Mouse (Mus musculus) brown adipose tissue, adult 24 weeks (tissue): ENCODE measurements around the gene Dqx1. TPM values are rescaled to one million over a fixed set of nuclear protein-coding genes. Genes with fewer than 3 reads are reported as not detected.
A peak's percentile ranks its signal among the peaks of the same experiment; 100 is the strongest.

ENCODE experiments used
- H3K27ac ChIP-seq: fragments of 200-500 bp; replicated peaks from 2 replicates; pipeline ENCODE4 v1.5.1; 2012; ENCODE audit warnings: low read depth, mild to moderate bottlenecking, low read length
- H3K4me1 ChIP-seq: fragments of 200-500 bp; 2 replicates; pipeline ENCODE4 v1.6.1; 2012; ENCODE audit warnings: low read length, mixed read lengths; ENCODE audit not compliant: control insufficient read depth, insufficient read depth, insufficient read length
- H3K4me3 ChIP-seq: fragments of 200-500 bp; 2 replicates; pipeline ENCODE4 v1.5.1; 2012; ENCODE audit warnings: low read depth, mild to moderate bottlenecking, low read length, moderate library complexity; ENCODE audit not compliant: insufficient read depth
- polyA plus RNA-seq: library from polyadenylated mRNA; stranded (reverse); fragments of >200 nt; gene quantifications from 2 replicates; pipeline ENCODE4 v1.2.4, GENCODE M21; 2012; ENCODE audit not compliant: missing spikeins, insufficient read depth, insufficient read length

Dqx1 gene
- polyA plus RNA-seq, 1 experiment, result not detected

DNA sequence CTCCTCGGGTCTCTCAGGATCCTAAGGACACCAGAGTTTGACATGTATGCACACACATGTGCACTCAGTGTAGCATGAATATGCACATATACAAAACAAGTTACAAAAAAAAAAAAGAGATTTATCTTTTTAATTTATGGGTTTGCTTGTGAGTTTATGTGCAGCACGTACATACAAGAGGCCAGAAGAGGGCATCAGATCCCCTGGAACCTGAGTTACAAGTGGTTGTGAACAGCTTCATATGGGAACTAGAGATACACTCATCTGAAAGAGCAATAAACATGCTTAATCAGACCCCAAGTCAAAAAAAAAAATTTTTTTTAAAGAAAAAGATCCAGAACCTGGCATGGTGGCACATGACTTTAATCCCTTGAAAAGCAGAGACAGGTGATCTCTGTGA is 17.3 kb downstream of the Dqx1 start:
- no peak overlapping the region for H3K27ac ChIP-seq
- peaks cover 3% of the 10 kb centered on the region; the same call in 1 of the 2 replicates for H3K4me1 ChIP-seq
- no peak overlapping the region for H3K4me3 ChIP-seq

DNA sequence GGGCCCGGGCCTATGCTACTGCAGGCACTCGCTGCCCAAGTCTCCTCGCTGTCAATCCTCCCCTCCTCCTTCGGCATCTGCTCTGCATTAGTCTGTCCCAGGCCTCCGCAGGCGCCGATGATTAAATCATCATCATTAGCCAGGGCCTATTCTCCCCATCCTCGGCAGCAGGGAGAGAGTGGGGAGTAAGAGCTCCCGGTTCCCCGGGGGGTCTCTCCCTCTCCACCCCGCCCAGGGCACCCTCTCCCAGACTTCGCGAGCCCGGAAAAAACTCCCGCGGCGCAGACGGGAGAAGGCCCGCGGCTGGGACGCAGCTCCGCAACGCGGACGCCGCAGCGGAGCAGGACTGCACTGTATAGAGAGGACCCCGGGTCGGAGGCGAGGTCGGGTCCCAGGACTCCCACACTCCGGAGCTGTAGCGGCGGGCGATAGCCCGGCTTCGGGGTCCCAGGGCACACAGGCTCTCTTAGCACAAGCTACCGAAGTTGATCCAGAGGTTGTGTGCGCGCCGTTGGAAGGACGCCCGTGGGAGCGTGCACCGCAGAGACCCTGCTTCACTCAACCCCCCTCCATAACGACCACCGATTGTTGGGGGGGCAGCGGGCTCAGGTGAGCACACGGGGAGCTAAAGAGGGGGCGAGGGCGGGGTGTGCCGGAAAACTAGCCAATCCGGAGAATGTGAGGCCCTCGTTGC is 20.1 kb downstream of the Dqx1 start, which contains the start of gene Pcgf1:
TSS of gene Pcgf1 (plus strand) at position 240 of the 694 bp plus-strand sequence.
- peak within 1 kb of the TSS; percentile 90 for H3K4me3 ChIP-seq
- peaks cover 3% of the 10 kb centered on the region; the same call in 1 of the 2 replicates for H3K4me1 ChIP-seq
- peak within 1 kb of the TSS; percentile 98 for H3K27ac ChIP-seq

DNA sequence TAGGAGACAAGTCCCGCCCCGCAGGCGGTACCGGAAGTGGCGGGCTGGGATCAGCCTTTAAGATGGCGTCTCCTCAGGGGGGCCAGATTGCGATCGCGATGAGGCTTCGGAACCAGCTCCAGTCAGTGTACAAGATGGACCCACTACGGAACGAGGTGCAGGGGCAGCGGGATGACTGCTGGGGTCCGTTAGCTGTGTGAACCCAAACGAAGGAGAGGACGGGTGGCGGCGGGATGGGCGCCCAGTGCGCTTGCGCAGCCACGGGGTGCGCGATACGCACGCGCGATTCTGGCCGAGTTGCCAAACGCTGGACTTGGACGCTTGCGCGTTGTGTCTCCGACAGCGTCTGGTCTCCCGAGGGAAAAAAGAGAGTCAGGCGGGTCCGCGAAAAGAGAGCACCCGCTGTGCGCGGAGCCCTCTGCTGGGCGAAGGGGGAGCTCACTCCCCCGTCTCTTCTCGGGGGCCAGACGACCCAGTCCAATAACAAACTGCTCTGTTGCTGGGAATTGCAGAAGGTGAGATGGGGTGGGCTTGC is 20.7 kb downstream of the Dqx1 start:
- Histone ChIP-seq H3K4me3 (peak overlapping the region; percentile 90), H3K27ac (peak overlapping the region; percentile 98), H3K4me1 (peaks cover 3% of the 10 kb centered on the region; the same call in 1 of the 2 replicates)

DNA sequence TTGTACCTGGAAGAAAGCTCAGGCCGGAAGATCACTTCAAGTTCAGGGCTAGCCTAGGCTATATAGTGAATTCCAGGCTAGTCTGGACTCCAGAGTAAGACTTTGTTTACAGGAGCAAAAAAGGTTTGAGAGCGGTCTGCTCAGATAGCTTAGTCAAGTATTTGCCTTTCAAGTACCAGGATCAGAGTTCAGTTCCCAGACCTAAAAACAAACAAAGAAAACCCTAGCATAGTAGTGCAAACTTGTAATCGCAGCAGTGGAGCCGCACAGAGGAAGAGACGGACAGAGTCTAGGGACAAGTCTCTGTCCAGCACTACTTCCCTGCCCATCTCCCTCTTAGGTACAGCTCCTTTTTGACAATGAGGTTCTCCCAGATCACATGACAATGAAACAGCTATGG is 22.6 kb downstream of the Dqx1 start:
- Histone ChIP-seq H3K4me3 (no peak overlapping the region), H3K27ac (no peak overlapping the region), H3K4me1 (peaks cover 3% of the 10 kb centered on the region; the same call in 1 of the 2 replicates)

DNA sequence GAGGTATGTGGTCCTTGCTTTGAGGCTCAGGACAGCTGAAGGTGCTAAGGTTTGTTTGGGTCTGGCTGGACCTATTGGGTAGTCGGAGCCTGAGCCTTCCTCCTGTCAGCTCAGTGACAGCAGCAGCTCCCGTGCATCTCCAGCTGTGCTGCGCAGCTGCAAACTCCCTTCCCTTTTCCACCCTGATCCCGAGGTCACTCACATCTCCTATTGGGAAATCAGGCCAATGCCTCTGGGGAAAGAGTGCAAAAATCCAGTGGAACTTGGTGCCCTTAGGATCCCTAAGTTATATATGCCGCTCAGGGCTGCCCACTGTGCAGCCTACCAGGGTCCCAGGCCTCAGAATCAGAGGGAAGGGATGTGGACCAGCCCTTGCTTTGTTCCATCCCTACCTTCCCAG is 25.9 kb downstream of the Dqx1 start:
- Histone ChIP-seq H3K4me3 (no peak overlapping the region), H3K27ac (no peak overlapping the region), H3K4me1 (no peaks in the 10 kb centered on the region)

DNA sequence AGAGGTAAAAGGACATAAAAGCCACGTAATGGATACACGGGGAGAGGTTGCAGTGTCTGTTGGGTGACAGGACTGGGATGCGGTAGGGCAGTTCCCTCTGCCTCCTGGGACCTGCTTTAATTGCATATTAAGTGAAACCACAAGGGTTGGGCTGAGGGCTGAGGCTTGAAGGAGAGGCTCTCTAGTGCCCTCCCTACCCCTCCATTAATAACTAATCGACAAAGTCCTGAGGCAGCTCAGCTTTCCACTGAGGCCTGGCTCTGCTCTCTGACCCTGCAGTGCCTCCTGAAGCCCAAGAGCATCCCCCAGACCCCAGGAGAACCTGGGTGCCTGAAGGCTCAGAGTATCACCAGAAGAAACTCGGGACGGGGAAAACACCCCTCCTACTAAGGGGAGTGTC is 26.8 kb downstream of the Dqx1 start:
- no peak overlapping the region for H3K4me3 ChIP-seq
- no peaks in the 10 kb centered on the region for H3K4me1 ChIP-seq
- no peak overlapping the region for H3K27ac ChIP-seq

DNA sequence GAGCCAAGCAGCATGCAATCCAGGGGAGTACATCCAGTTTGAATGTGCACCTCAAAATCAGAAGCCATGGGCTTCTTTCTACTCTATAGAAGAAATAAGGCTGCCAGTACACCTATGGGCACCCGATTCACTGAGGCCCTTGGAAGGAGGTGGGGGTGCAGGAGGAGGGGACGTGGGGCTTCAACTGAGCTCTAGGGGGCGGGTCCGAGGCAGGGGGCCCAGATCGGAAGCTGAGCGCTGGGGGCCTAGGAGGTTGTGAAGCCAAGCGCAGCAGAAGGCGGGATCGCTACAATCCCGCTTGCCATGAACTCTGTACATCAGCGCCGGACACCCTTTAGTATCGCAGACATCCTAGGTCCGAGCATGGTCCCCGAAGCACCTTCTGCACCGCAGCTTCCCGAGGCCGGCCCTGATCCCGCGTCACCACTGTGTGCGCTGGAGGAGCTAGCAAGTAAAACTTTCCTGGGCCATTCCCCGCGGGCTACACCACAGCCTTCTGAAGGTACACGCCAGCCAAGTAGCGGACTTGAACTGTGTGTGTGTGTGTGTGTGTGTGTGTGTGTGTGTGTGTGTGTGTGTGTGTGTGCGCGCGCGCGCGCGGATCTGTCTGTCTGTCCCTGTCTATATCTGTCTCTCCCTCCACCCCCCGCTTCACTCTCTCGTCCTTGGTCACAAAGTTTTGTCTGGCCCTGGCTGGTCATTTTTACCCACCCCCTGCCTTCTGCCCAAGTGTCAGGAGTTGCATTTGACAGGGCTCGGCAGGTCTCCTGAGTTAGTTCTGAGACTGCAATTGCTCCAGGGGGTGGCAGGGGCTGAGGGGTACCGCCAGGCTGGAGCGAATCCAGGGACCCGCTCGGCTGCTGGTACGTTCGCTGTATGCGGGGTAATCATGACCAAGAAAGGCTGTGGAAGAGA is 28.7 kb downstream of the Dqx1 start, which contains the start of gene Lbx2:
TSS of gene Lbx2 (plus strand) at position 247 of the 915 bp plus-strand sequence.
- Histone ChIP-seq H3K4me3 (peak within 1 kb of the TSS; percentile 60), H3K4me1 (no peaks in the 10 kb centered on the region), H3K27ac (peak within 1 kb of the TSS; percentile 81)

DNA sequence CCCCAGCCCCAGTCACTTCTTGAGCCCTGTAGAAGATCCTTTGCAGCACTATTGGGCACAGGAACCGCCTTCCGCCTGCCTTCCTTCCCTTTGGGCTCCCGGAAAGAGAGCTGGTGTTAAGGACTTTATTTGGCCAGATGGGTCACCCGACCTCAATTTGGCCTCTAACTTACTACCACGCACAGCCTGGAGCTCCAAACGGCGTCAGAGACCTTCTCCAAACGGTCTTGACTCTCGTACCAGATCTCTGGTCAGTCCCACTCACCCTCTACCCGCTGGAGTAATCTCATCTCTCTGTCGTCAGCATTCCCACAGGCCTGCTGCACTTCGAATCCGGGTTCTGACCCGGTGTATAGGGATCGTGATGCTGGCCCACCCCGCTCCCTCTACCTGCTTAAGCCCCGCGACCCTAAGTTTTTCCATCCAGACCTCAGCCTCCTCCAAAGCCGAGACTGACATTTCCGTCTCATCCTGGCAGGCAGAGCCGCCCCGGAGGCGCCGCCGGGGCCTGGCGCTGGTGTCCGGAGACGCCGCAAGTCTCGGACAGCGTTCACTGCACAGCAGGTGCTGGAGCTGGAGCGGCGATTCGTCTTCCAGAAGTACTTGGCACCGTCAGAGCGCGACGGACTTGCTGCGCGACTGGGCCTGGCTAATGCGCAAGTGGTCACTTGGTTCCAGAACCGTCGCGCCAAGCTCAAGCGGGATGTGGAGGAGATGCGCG is 29.7 kb downstream of the Dqx1 start:
- H3K27ac ChIP-seq, result peak overlapping the region; percentile 81
- H3K4me1 ChIP-seq, result no peaks in the 10 kb centered on the region
- H3K4me3 ChIP-seq, result peak overlapping the region; percentile 60

DNA sequence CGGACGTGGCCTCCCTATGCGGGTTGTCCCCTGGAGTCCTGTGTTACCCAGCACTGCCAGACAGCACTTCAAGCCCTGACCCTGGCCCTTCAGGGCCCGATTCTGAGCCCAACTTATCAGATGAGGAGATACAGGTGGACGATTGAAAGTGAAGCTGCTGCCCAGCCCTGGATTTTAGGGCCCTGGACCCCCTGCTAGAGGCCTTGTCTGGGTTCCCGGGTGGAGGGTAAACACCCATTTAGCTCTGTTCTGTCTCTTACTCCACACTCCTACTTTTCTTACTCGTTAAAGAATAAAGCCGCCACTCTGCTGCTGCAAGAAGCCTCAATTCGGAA is 30.2 kb downstream of the Dqx1 start:
- peaks cover 2% of the 10 kb centered on the region; the same call in 1 of the 2 replicates for H3K4me1 ChIP-seq
- H3K4me3 ChIP-seq, result peak overlapping the region; percentile 60
- H3K27ac ChIP-seq, result no peak overlapping the region

DNA sequence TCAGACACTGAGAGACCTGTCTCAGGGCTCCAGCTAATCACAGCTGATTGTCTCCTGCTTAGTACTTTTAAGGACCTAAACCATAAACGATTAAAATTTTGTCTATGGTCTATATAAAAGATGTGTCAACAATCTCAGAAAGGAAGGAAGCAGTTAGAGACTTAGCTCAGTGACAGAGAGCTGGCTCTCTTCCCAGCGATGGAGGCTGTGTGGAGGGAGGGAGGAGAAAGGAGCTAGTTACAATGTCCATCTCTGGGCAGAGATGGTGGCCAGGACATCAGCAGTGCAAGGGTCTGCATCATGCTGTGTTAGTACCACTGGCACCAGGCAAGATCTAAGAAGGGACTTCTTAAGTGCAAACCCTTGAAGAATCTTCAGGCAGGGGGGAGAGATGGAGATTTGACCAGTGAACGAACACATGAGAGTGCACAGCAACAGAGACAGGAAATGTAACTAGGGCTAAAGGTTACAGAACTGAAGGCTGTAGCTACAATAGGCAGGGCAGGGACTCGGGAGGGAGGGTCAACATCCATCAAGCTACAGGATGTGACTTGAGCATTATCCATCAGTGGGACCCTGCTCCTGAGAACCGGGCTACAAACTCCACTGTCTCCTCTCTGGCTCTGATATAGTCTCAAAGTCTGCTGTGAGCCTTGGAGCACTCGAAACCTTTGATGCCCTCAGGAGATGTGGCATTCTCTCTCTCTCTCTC is 34.9 kb downstream of the Dqx1 start:
- Histone ChIP-seq H3K4me1 (peaks cover 2% of the 10 kb centered on the region; the same call in 1 of the 2 replicates), H3K4me3 (no peak overlapping the region), H3K27ac (peak overlapping the region; percentile 30; the same call in 1 of the 2 replicates)

DNA sequence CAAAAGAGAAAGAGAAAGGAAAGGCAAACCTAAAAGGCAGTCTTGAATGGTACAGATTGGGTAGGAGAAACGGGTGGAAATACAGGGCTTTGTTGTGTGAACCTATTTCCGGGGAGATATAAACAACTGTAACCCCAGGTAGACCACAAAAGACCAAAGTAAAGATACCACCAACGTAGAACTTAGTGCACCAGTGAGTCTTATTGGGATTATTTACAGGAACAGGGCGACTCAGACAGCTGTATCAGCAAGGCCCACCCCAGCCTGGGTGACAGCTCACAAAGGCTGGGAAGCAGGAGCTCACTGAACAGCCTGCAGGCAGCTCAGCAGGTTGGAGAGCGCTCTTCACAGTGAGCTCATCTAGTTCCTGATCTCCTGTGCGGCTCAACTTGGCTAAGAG is 38.3 kb downstream of the Dqx1 start:
- no peak overlapping the region for H3K27ac ChIP-seq
- no peak overlapping the region for H3K4me3 ChIP-seq
- peaks cover 2% of the 10 kb centered on the region; the same call in 1 of the 2 replicates for H3K4me1 ChIP-seq

DNA sequence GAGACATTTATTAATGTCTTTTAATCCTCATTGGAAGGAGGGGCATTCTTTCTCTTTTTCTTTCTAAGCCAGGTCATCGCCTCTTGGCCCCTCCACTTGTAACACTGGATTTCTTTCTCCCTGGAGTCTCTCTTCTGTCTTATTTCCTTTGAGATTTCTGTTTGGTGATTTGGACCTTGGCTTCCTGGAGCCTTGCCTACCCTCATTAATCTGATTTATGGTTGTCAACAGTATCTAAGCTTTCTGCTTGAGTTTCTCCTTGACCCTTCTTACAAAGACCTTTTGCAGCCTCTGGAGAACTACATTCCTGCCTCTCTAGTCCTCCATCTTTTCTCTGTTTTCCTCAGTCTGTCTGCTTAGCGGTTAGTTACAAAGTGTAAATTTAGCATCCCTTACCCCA is 40.8 kb downstream of the Dqx1 start:
- no peak overlapping the region for H3K4me3 ChIP-seq
- no peak overlapping the region for H3K27ac ChIP-seq
- peaks cover 6% of the 10 kb centered on the region for H3K4me1 ChIP-seq

DNA sequence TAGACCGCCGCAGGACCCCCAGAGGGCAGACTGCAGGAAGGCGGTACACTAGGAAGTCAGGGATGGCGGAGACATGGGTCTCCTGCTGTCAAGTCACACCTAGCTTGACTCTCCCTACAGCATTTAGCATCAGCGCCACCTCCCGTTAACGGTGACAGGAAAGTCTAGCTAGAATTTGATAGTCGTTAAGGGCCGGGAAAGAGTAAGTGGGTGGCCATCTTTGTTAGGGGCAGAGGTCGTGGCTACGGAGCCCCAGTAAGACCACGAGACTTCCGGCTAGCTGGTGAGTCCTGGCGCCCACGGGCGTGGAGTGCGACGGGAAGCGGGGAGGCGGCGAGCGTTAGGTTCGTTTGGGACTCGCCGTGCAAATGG is 43.7 kb downstream of the Dqx1 start, which contains the start of the genes Ccdc142 and Gm42688:
TSS of gene Ccdc142 (plus strand) at position 286 of the 372 bp plus-strand sequence.
TSS of gene Gm42688 (plus strand) at position 302 of the 372 bp plus-strand sequence.
- peaks cover 6% of the 10 kb centered on the region for H3K4me1 ChIP-seq
- H3K27ac ChIP-seq, result peak within 1 kb of the TSS; percentile 42
- H3K4me3 ChIP-seq, result peak within 1 kb of the TSS; percentile 76
